Mouse (Mus musculus) ES-Bruce4 (cell line): ENCODE measurements around the gene Ewsr1. TPM values are rescaled to one million over a fixed set of nuclear protein-coding genes. Genes with fewer than 3 reads are reported as not detected.

ENCODE experiments used
- H3K27ac ChIP-seq: 2 replicates; pipeline ENCODE4 v1.5.1; 2012; ENCODE audit warnings: low read length, inconsistent platforms; ENCODE audit not compliant: insufficient read depth
- H3K27me3 ChIP-seq: 2 replicates; pipeline ENCODE4 v1.6.1; 2012; ENCODE audit warnings: mild to moderate bottlenecking, low read length, inconsistent platforms; ENCODE audit not compliant: control insufficient read depth, poor library complexity, insufficient read depth, severe bottlenecking
- H3K36me3 ChIP-seq: 2 replicates; pipeline ENCODE4 v1.6.1; 2012; ENCODE audit warnings: inconsistent platforms, mild to moderate bottlenecking, low read length, moderate library complexity; ENCODE audit not compliant: control insufficient read depth, poor library complexity, insufficient read depth, severe bottlenecking
- H3K4me1 ChIP-seq: one replicate; pipeline ENCODE4 v1.8.1; 2011; ENCODE audit warnings: low read length; ENCODE audit not compliant: control insufficient read depth, insufficient read depth
- H3K4me3 ChIP-seq: 2 replicates; pipeline ENCODE4 v1.5.1; 2011; ENCODE audit warnings: low read depth, mild to moderate bottlenecking, low read length
- H3K9ac ChIP-seq: 2 replicates; pipeline ENCODE4 v1.6.1; 2012; ENCODE audit warnings: low read depth, mild to moderate bottlenecking, inconsistent platforms; ENCODE audit not compliant: poor library complexity, severe bottlenecking
- H3K9me3 ChIP-seq: replicated peaks from 2 replicates; pipeline ENCODE4 v1.6.1; 2012; ENCODE audit warnings: mild to moderate bottlenecking, low read length, inconsistent platforms; ENCODE audit not compliant: control insufficient read depth, poor library complexity, insufficient read depth, severe bottlenecking
- CTCF ChIP-seq: IDR thresholded peaks from one replicate; pipeline ENCODE4 v1.8.1; 2011; ENCODE audit warnings: low read depth, low read length
- EP300 ChIP-seq: IDR thresholded peaks from 2 replicates; pipeline ENCODE4 v1.6.1; 2011; ENCODE audit warnings: low read depth, low read length; ENCODE audit not compliant: insufficient read depth
- POLR2A ChIP-seq: IDR thresholded peaks from one replicate; pipeline ENCODE4 v1.8.1; 2011; ENCODE audit warnings: low read length; ENCODE audit not compliant: insufficient read depth
- polyA plus RNA-seq: library from polyadenylated mRNA; stranded (reverse); fragments of >200 nt; gene quantifications from 2 replicates; pipeline ENCODE4 v1.2.4, GENCODE M21; 2011; ENCODE audit warnings: low read depth; ENCODE audit not compliant: missing spikeins, insufficient read depth, insufficient read length

Gene Ewsr1
- polyA plus RNA-seq, 1 experiment, result 1,045 TPM

- H3K4me1 ChIP-seq, result peaks cover 3% of the 10 kb centered on the region
- peak overlapping the region; percentile 42 for H3K4me3 ChIP-seq
- H3K9me3 ChIP-seq, result no peaks in the 10 kb centered on the region
- H3K36me3 ChIP-seq, result peaks cover 4% of the 10 kb centered on the region
- no peaks in the 10 kb centered on the region for H3K27me3 ChIP-seq
- no peak for TF ChIP-seq CTCF
- no peak for TF ChIP-seq POLR2A
- no peak for TF ChIP-seq EP300
- peak overlapping the region; percentile 13 for H3K27ac ChIP-seq
- H3K9ac ChIP-seq, result peak overlapping the region; percentile 99; the same call in 1 of the 2 replicates
Measured at GRCm38 (mm10) chr11:5100801-5101200, 1.7 kb upstream of the Ewsr1 start.

- peak overlapping the region; percentile 45 for H3K27ac ChIP-seq
- TF ChIP-seq POLR2A (no peak), EP300 (no peak), CTCF (no peak)
Measured at GRCm38 (mm10) chr11:5100283-5100682, 1.2 kb upstream of the Ewsr1 start.

GRCm38 (mm10) chr11:5099576-5100183 lies 614 bp upstream of the Ewsr1 start:
- no peaks in the 10 kb centered on the region for H3K9me3 ChIP-seq
- peak overlapping the region; percentile 80 for H3K4me3 ChIP-seq
- TF ChIP-seq CTCF (no peak), EP300 (0 out of 2 replicates have a peak, but pooled peaks have one; percentile 13), POLR2A (no peak)
- H3K9ac ChIP-seq, result peak overlapping the region; percentile 99
- peaks cover 4% of the 10 kb centered on the region for H3K36me3 ChIP-seq
- peak overlapping the region; percentile 57 for H3K27ac ChIP-seq
- no peaks in the 10 kb centered on the region for H3K27me3 ChIP-seq
- peaks cover 3% of the 10 kb centered on the region for H3K4me1 ChIP-seq

More at GRCm38 (mm10) chr11:5100283-5100682, 1.2 kb upstream of the Ewsr1 start:
- H3K4me1 ChIP-seq, result peaks cover 3% of the 10 kb centered on the region
- peaks cover 4% of the 10 kb centered on the region for H3K36me3 ChIP-seq
- H3K27me3 ChIP-seq, result no peaks in the 10 kb centered on the region
- H3K4me3 ChIP-seq, result peak overlapping the region; percentile 80
- H3K9ac ChIP-seq, result peak overlapping the region; percentile 99
- no peaks in the 10 kb centered on the region for H3K9me3 ChIP-seq

GRCm38 (mm10) chr11:5098035-5098735 lies 881 bp downstream of the Ewsr1 start:
- H3K36me3 ChIP-seq, result peaks cover 11% of the 10 kb centered on the region
- no peaks in the 10 kb centered on the region for H3K27me3 ChIP-seq
- peak overlapping the region; percentile 80 for H3K4me3 ChIP-seq
- peak overlapping the region; percentile 37 for H3K27ac ChIP-seq
- H3K9ac ChIP-seq, result peak overlapping the region; percentile 99
- H3K4me1 ChIP-seq, result peaks cover 3% of the 10 kb centered on the region
- TF ChIP-seq EP300 (no peak), CTCF (no peak), POLR2A (no peak)
- no peaks in the 10 kb centered on the region for H3K9me3 ChIP-seq

- Histone ChIP-seq H3K9me3 (no peaks in the 10 kb centered on the region), H3K4me1 (peaks cover 3% of the 10 kb centered on the region), H3K27ac (no peak overlapping the region), H3K9ac (peak overlapping the region; percentile 99), H3K27me3 (no peaks in the 10 kb centered on the region), H3K4me3 (no peak overlapping the region), H3K36me3 (peaks cover 27% of the 10 kb centered on the region)
- TF ChIP-seq CTCF, result no peak
- no peak for TF ChIP-seq POLR2A
- no peak for TF ChIP-seq EP300
Measured at GRCm38 (mm10) chr11:5096480-5097020, 2.5 kb downstream of the Ewsr1 start.

- peaks cover 2% of the 10 kb centered on the region for H3K4me1 ChIP-seq
- H3K9ac ChIP-seq, result peak overlapping the region; percentile 99; the same call in 1 of the 2 replicates
- peak overlapping the region; percentile 13; the same call in 1 of the 2 replicates for H3K4me3 ChIP-seq
- H3K9me3 ChIP-seq, result no peaks in the 10 kb centered on the region
- TF ChIP-seq EP300 (no peak), POLR2A (no peak), CTCF (no peak)
- no peaks in the 10 kb centered on the region for H3K27me3 ChIP-seq
- H3K27ac ChIP-seq, result no peak overlapping the region
- peaks cover 33% of the 10 kb centered on the region for H3K36me3 ChIP-seq
Measured at GRCm38 (mm10) chr11:5095877-5096276, 3.2 kb downstream of the Ewsr1 start.
